Mouse (Mus musculus) heart, embryonic 10.5 days (tissue): ENCODE measurements at regions not wholly inside any gene's neighbourhood (a gene's known extent, or its start where the extent isn't known, plus 50 kb on each side); places are given as distances from the start of the nearest gene placed in this dataset.

Experiments used
- DNase-seq: peaks from one replicate; pipeline ENCODE4 v3.0.0-alpha.2; 2017; ENCODE audit warnings: low spot score
- H3K27ac ChIP-seq: fragments of 300-500 bp; sonication (generic); 2 replicates; pipeline ENCODE4 v1.5.1; 2016; ENCODE audit warnings: mild to moderate bottlenecking
- H3K27me3 ChIP-seq: fragments of 300-500 bp; sonication (generic); 2 replicates; pipeline ENCODE4 v1.6.1; 2016; ENCODE audit warnings: mild to moderate bottlenecking; ENCODE audit not compliant: poor library complexity, insufficient read depth, severe bottlenecking
- H3K36me3 ChIP-seq: fragments of 300-500 bp; sonication (generic); 2 replicates; pipeline ENCODE4 v1.6.1; 2016; ENCODE audit warnings: mild to moderate bottlenecking, moderate library complexity
- H3K4me1 ChIP-seq: fragments of 300-500 bp; sonication (generic); 2 replicates; pipeline ENCODE4 v1.6.1; 2016; ENCODE audit warnings: mild to moderate bottlenecking
- H3K4me3 ChIP-seq: fragments of 300-500 bp; sonication (generic); 2 replicates; pipeline ENCODE4 v1.5.1; 2016; ENCODE audit warnings: mild to moderate bottlenecking, moderate library complexity
- H3K9me3 ChIP-seq: fragments of 300-500 bp; sonication (generic); 2 replicates; pipeline ENCODE4 v1.6.1; 2016; ENCODE audit warnings: mild to moderate bottlenecking, moderate library complexity
- WGBS: fragments of 180-500 bp; shearing (Covaris S2); methylation state at CpG from one replicate; pipeline ENCODE4 v1.1.7; 2016; 5-methylcytosine and 5-hydroxymethylcytosine counted together

GRCm38 (mm10) chrX:142516406-142517131, 126.2 kb upstream of the Acsl4 start:
- H3K4me1 ChIP-seq = no peaks in the 10 kb centered on the region
- no peaks in the 10 kb centered on the region for H3K9me3 ChIP-seq
- H3K36me3 ChIP-seq = no peaks in the 10 kb centered on the region
- 81% methylated on average over 5 of the region's 5 CpGs for WGBS
- H3K4me3 ChIP-seq = no peak overlapping the region
- H3K27me3 ChIP-seq = peaks cover 4% of the 10 kb centered on the region; the same call in 1 of the 2 replicates
- no peak overlapping the region for H3K27ac ChIP-seq
- DNase-seq = no peak

GRCm38 (mm10) chrX:142517205-142517604, 126.9 kb upstream of the Acsl4 start:
- H3K27me3 ChIP-seq = peaks cover 4% of the 10 kb centered on the region; the same call in 1 of the 2 replicates

GRCm38 (mm10) chrX:142521063-142521462, 130.7 kb upstream of the Acsl4 start:
- Histone ChIP-seq H3K27ac (no peak overlapping the region), H3K36me3 (no peaks in the 10 kb centered on the region), H3K4me1 (no peaks in the 10 kb centered on the region), H3K27me3 (peaks cover 4% of the 10 kb centered on the region; the same call in 1 of the 2 replicates), H3K9me3 (no peaks in the 10 kb centered on the region), H3K4me3 (no peak overlapping the region)
- 69% methylated on average over 4 of the region's 4 CpGs for WGBS
- DNase-seq = no peak

More at GRCm38 (mm10) chrX:142517205-142517604, 126.9 kb upstream of the Acsl4 start:
- Histone ChIP-seq H3K9me3 (no peaks in the 10 kb centered on the region), H3K4me3 (no peak overlapping the region), H3K27ac (no peak overlapping the region), H3K36me3 (no peaks in the 10 kb centered on the region), H3K4me1 (no peaks in the 10 kb centered on the region)
- 82% methylated on average over 5 of the region's 5 CpGs for WGBS
- DNase-seq = no peak

GRCm38 (mm10) chrX:142526953-142527352, 136.6 kb upstream of the Acsl4 start:
- Histone ChIP-seq H3K27me3 (no peaks in the 10 kb centered on the region), H3K27ac (no peak overlapping the region), H3K9me3 (no peaks in the 10 kb centered on the region), H3K4me3 (no peak overlapping the region), H3K36me3 (no peaks in the 10 kb centered on the region), H3K4me1 (no peaks in the 10 kb centered on the region)
- WGBS = 32% methylated on average over 1 of the region's 1 CpGs
- DNase-seq = no peak

- 49% methylated on average over 7 of the region's 7 CpGs for WGBS
- DNase-seq = no peak
- H3K4me1 ChIP-seq = no peaks in the 10 kb centered on the region
Observed at GRCm38 (mm10) chrX:142529892-142530291, 139.6 kb upstream of the Acsl4 start.

GRCm38 (mm10) chrX:142534780-142535179, 144.4 kb upstream of the Acsl4 start:
- no peak for DNase-seq
- Histone ChIP-seq H3K27me3 (no peaks in the 10 kb centered on the region), H3K4me3 (no peak overlapping the region), H3K27ac (no peak overlapping the region), H3K36me3 (no peaks in the 10 kb centered on the region), H3K4me1 (no peaks in the 10 kb centered on the region), H3K9me3 (no peaks in the 10 kb centered on the region)
- WGBS = 37% methylated on average over 8 of the region's 8 CpGs

More at GRCm38 (mm10) chrX:142529892-142530291, 139.6 kb upstream of the Acsl4 start:
- Histone ChIP-seq H3K4me3 (no peak overlapping the region), H3K36me3 (no peaks in the 10 kb centered on the region), H3K9me3 (no peaks in the 10 kb centered on the region), H3K27me3 (no peaks in the 10 kb centered on the region), H3K27ac (no peak overlapping the region)

GRCm38 (mm10) chrX:142535540-142535939, 145.2 kb upstream of the Acsl4 start:
- H3K27me3 ChIP-seq = no peaks in the 10 kb centered on the region
- H3K4me1 ChIP-seq = no peaks in the 10 kb centered on the region
- no peaks in the 10 kb centered on the region for H3K36me3 ChIP-seq
- no peak overlapping the region for H3K27ac ChIP-seq
- no peak overlapping the region for H3K4me3 ChIP-seq
- DNase-seq = no peak
- 87% methylated on average over 1 of the region's 1 CpGs for WGBS
- H3K9me3 ChIP-seq = no peaks in the 10 kb centered on the region

GRCm38 (mm10) chrX:142535954-142536353, 145.3 kb upstream of the Tmem164 start:
- no peak for DNase-seq
- H3K36me3 ChIP-seq = no peaks in the 10 kb centered on the region
- no peaks in the 10 kb centered on the region for H3K4me1 ChIP-seq
- 93% methylated on average over 2 of the region's 2 CpGs for WGBS
- no peak overlapping the region for H3K27ac ChIP-seq
- no peaks in the 10 kb centered on the region for H3K9me3 ChIP-seq
- H3K4me3 ChIP-seq = no peak overlapping the region
- no peaks in the 10 kb centered on the region for H3K27me3 ChIP-seq

GRCm38 (mm10) chrX:142537259-142537963, 143.8 kb upstream of the Tmem164 start:
- no peak for DNase-seq
- no peak overlapping the region for H3K4me3 ChIP-seq
- no peak overlapping the region for H3K27ac ChIP-seq
- H3K9me3 ChIP-seq = no peaks in the 10 kb centered on the region
- 67% methylated on average over 5 of the region's 5 CpGs for WGBS
- H3K27me3 ChIP-seq = no peaks in the 10 kb centered on the region
- H3K4me1 ChIP-seq = no peaks in the 10 kb centered on the region
- no peaks in the 10 kb centered on the region for H3K36me3 ChIP-seq

GRCm38 (mm10) chrX:142540264-142540663, 140.9 kb upstream of the Tmem164 start:
- Histone ChIP-seq H3K27me3 (no peaks in the 10 kb centered on the region), H3K36me3 (no peaks in the 10 kb centered on the region), H3K4me1 (no peaks in the 10 kb centered on the region), H3K27ac (no peak overlapping the region), H3K4me3 (no peak overlapping the region), H3K9me3 (no peaks in the 10 kb centered on the region)
- 18% methylated on average over 7 of the region's 7 CpGs for WGBS
- peak; percentile 77 for DNase-seq

- Histone ChIP-seq H3K27me3 (peaks cover 6% of the 10 kb centered on the region; the same call in 1 of the 2 replicates), H3K4me1 (no peaks in the 10 kb centered on the region), H3K36me3 (no peaks in the 10 kb centered on the region), H3K4me3 (no peak overlapping the region), H3K9me3 (no peaks in the 10 kb centered on the region), H3K27ac (no peak overlapping the region)
- WGBS = 73% methylated on average over 4 of the region's 4 CpGs
- no peak for DNase-seq
Observed at GRCm38 (mm10) chrX:142552196-142552595, 129.0 kb upstream of the Tmem164 start.

GRCm38 (mm10) chrX:142554161-142554560, 127.0 kb upstream of the Tmem164 start:
- no peak overlapping the region for H3K4me3 ChIP-seq
- no peaks in the 10 kb centered on the region for H3K9me3 ChIP-seq
- H3K36me3 ChIP-seq = no peaks in the 10 kb centered on the region
- no peak overlapping the region for H3K27ac ChIP-seq
- no peak for DNase-seq
- WGBS = 16% methylated on average over 5 of the region's 5 CpGs
- peaks cover 6% of the 10 kb centered on the region; the same call in 1 of the 2 replicates for H3K27me3 ChIP-seq
- H3K4me1 ChIP-seq = no peaks in the 10 kb centered on the region

GRCm38 (mm10) chrX:142557496-142557895, 123.7 kb upstream of the Tmem164 start:
- Histone ChIP-seq H3K36me3 (no peaks in the 10 kb centered on the region), H3K27ac (no peak overlapping the region), H3K4me1 (no peaks in the 10 kb centered on the region), H3K4me3 (no peak overlapping the region), H3K9me3 (no peaks in the 10 kb centered on the region), H3K27me3 (no peaks in the 10 kb centered on the region; the same call in 1 of the 2 replicates)
- no peak for DNase-seq
- 83% methylated on average over 5 of the region's 5 CpGs for whole genome bisulfite sequencing
